Mouse (Mus musculus): ENCODE measurements at regions not wholly inside any gene's neighbourhood (a gene's known extent, or its start where the extent isn't known, plus 50 kb on each side); places are given as distances from the start of the nearest gene placed in this dataset.
"Not testable (repeated sequence)": the region's sequence is repeated elsewhere in the genome, so short reads cannot be mapped to it uniquely, and the experiment has no call there.

DNA sequence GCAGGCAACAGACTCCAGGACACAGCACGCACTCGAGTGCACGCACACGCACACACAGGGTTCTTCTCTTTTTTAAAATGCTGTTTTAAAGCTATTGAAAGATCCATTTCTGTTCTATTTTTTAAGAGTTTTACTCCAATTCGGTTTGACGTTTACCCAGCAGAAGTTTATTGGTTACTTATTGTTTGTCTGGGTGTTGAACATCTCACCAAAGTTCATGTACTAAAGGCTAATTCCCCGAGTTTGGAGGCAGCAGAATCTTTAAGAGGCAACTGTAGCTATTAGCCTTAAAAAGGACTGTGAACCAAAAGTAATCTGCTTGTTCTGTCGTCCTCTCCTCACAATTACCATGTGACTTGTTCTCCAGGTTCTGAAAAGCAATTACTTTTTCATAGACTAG is 263.0 kb upstream of the Nfia start:
- ATAC-seq, result no peak

GRCm38 (mm10) chr4:97505734-97506133 is 266.8 kb upstream of the Nfia start:
- ATAC-seq, result no peak

- no peak for ATAC-seq
Observed at GRCm38 (mm10) chr4:97491248-97491804, 281.2 kb upstream of the Nfia start.

DNA sequence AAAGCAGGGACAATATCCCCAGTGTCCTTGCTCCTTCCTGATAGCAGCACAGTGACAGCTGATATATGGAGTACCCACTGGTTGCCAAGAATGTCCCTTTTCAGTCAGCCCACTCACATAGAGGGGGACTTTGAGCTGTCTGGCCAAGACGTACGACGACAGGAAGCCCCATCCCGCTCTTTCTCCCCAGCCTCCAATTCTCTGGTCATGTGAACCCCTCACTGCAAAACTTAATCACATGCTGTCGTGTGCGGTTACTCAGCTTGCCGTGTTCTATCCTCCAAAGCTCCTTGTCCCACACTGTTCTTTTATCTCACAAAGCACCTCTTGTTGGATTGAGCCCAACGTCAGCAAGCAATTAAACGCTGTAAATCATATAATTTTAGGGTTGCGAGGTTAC is 286.2 kb upstream of the Nfia start:
- ATAC-seq, result peak; percentile 32

DNA sequence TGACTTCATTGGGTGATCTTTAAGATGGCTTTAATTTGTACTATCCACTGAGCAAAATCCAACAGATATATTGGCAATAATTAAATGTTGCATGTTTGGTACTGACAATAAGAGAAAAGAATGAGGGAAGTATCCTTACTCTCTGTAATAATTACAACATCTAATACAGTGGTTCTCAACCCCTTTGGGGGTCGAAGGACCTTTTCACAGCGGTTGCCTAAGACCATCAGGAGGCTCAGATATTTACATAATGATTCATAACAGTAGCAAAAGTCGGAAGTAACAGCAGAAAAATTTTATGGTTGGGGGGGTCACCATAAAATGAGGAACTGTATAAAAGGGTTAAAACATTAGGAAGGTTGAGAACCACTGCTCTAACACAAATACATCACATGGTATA is 287.3 kb upstream of the Nfia start:
- ATAC-seq, result no peak

DNA sequence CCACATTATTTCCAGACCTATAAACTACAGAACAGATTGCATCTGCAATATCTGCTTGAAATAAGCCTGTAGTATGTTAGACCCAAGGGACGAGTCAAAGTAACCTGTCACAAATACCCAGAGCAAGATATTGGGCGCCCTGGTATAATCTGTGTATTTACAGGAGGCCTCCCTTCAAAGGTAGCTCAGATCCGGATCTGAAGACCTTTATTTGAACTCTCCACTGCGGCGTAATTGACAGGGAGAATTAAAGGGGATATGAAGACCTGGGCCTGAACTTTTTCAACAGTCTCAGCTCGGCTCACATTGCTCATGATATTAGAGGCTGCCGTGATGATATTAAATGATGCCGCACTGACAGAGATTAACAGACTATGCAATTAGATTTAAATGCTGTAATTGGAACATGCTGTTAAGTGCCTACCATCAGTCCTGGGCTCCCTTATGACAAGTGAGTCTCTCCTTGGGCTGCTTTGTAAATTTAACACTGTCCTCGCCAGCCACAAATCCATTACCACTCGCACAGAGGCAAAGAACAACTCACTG is 289.8 kb upstream of the Nfia start:
- no peak for ATAC-seq

DNA sequence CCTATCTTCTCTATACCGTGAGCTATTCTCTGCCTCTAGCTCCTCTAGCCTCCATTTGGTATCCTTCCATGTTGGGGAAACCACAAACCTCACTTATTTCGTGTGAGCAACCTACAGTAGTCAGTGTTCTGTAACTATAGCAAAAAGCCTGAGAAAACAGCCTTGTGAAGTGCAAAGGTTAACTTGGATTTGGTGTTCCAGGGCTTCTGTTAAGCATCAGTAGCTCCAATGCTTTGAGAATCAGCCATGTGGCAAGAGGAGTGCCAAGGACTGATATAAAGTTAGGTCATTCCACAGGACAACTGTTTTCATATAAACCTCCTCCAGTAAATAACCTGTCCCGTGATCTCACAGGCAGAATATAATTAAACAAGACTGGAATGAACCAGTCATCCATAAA is 290.7 kb upstream of the Nfia start:
- ATAC-seq, result no peak

DNA sequence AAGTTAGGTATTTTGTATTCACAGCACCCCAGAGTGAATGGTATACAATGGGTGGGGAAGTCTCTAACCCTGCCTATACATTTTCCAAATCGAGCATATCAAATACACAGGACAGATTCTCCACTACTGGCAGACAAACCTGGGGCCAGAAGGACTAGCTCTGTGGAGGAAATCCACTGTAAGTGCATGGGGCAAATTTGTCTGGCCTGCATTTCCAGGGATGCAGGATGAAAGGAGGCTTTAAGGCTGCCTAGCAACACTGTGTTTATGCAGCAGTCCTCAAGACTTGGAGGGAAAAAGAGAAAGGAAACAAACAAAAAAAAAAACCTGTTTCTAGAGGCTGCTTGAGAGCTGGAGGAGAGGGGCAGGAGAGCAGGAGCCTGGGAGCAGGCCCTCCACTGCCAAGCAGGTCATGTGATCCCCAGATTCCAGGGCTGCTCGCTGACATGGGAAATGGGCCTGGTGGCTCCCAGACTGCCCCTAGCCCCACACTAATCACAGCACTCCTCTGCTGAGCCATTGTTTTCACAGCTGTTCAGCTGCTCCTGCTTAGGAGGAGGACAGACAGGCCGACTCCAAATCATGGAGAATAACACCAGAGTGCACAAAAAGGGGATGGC is 293.7 kb upstream of the Gm10192 start:
- ATAC-seq, result no peak

GRCm38 (mm10) chr4:97473492-97473891 is 290.5 kb upstream of the Gm10192 start:
- not testable (repeated sequence) for ATAC-seq

DNA sequence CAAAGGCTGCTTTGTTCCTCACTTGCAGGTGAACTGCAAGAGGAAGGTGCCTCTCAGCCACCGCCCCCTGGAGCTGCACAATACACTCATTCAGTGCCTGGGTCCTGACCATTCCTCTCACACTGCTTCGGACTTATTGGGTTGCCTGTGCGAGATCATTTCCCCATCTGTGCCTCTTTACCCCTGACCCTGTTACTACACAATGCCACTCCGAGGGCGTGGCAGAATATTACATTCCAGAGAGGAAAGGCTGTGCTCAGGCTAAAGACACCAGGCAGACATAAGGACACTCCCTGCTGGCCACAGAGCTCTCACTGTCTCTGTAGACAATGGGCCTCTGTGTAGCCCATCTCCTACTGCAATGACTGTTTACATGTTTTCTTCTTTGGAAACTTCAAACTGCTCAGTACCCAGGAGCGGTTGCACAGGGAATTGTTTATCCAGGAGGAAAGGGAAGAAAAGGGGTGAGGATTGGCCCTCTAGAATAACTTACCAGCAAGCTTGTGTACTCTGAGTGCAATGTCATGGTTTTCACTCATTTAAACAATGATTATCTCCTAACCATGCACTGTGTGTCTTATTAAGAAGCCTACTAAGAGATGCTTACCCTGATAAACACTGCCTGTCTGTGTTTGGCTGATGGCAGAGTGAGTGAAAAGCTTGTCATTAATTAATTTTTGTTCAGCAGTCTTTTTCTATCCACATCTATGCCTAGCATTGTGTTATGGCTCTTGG is 283.1 kb upstream of the Gm10192 start:
- no peak for ATAC-seq

DNA sequence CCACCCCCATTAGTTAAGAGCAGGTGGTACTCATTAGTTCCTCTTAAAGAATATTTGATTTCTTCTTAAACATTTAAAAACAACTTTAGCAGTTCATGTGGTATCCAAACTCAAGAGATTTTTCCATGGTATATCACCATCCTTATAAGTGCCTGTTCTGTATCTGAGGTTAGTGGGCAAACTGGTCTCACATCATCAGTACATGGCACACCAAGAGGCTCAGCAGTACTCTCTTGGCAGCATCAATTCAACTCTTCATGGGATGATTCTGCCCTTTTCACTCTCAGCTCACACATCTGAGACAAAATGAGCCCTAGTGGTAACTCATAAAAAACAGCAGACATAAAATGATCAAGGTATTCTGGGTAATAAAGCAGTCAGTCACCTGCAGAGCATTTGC is 282.6 kb upstream of the Gm10192 start:
- ATAC-seq, result no peak

- no peak for ATAC-seq
Observed at GRCm38 (mm10) chr4:97461177-97461576, 278.2 kb upstream of the Gm10192 start.

DNA sequence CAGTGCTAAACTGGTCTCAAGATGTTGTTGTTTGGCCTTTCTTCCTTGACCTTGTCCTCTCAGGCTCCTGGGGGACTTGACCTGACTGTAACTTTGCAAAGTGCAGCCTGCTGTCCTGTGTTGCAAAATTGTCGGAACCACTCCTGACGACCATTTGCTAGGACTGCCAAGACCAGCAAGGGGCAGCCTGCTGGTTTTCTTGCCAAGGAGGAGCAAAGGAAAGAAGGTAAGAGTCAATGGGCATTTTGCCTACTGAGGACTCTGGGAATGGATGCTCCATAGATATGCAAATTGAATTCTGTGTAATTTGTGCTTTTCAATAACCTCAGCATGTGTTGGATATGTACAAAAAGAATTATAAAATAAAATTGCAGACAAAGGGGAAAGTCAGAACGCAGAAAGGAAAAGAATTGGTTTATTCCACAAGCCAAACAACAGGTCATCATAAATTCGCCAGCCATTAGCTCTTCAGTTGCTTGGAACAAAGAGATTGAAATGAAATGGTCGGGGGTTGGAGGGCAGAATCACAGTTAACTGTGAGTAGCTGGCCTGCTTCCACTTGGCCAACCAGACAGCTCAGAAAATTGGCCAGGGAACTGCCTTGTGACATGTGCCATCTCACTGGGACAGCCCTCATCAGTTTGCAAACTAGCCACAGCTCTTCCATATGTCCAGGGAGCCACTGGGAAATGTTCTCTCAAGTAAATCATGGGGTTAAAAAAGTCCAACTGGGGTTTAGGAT is 256.5 kb upstream of the Gm10192 start:
- ATAC-seq, result no peak

- no peak for ATAC-seq
Observed at GRCm38 (mm10) chr4:97432681-97433080, 249.7 kb upstream of the Gm10192 start.

DNA sequence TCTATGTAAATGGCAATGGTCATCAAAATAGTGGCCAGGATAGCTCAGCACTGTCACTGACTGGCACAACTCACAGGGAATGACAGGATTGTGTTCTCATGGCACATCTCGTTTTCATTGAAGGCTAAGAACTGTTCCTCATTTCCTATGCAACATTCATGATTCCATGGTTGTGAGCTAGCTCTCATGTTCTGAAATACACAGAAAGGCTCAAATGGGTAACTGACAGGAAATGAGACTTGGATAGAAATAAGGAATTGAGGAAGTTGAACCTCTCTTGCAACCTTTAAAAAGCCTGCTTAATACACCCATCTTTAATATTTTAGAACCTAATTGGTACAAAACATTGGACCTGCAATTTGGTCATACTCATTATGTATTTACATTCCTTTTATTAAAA is 249.1 kb upstream of the Gm10192 start:
- no peak for ATAC-seq

DNA sequence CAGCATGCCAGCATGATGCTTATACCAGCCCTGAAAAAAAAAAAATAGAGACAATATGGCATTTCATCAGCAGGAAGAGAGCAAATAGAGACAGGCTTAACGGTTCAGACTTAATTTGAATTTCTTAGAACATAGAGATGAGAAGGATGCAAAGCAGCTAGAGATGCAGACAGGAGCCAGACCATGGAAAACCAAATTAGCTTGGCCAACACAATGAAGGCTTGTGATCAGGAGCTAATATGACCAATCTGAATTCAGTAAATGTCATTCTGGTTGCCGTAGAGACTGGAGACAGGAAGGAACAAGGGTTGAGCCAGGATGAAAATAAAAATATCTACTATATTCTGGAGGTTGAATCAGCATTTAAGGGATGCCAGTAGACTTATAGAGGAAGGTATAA is 248.3 kb upstream of the Gm10192 start:
- ATAC-seq, result no peak

- ATAC-seq, result no peak
Observed at GRCm38 (mm10) chr4:97419845-97420244, 236.9 kb upstream of the Gm10192 start.

- ATAC-seq, result no peak
Observed at GRCm38 (mm10) chr4:97418616-97419015, 235.7 kb upstream of the Gm10192 start.

- ATAC-seq, result no peak
Observed at GRCm38 (mm10) chr4:97417943-97418342, 235.0 kb upstream of the Gm10192 start.

DNA sequence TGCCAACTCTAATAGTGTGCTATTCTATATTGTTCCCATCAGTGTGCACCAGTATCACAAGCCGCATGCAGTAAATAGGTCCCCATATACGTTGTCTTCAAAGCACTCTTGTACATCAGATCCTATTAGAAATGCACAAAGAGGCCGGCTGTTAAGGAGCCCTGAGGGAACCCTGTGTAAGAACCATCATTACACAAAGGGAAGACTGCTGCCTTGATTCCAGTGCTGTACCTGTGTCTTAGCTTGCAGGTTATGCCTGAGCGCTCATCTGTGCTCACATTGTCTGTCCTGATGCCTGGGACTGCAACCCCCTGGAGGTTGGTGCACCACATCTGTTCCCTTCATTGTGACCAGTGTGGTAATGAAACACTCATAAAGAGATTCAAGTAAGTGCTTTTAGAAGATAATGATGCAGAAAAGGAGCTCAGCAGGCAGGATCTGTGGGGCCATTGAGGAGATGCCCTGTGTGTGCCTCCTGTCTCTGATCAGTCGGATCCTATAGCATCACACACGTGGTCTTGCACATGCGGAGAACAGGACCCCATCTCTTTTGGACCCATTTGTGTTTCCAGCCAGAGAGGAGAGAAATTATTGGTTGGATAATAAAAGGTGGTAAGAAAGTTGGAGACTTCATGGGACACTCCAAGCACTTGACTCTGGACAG is 225.8 kb upstream of the Gm10192 start:
- ATAC-seq, result no peak

- ATAC-seq, result no peak
Observed at GRCm38 (mm10) chr4:97394697-97395280, 211.8 kb upstream of the Gm10192 start.

GRCm38 (mm10) chr4:97381084-97381483 is 198.1 kb upstream of the Gm10192 start:
- ATAC-seq, result no peak

All from CD4-positive, CD25-positive, alpha-beta regulatory T cell, adult 4 months (primary cell).